Mouse (Mus musculus) heart, postnatal 36 days (tissue): ENCODE data around the gene Slc12a7. TPM values are rescaled to one million over a fixed set of nuclear protein-coding genes. Genes with fewer than 3 reads are reported as not detected.

ENCODE experiments used
- total RNA-seq, 2 experiments: library from RNA; stranded (reverse); gene quantifications; 2 replicates each; pipeline ENCODE4 v1.2.3; 2021

The Slc12a7 gene
- total RNA-seq, 2 experiments from 2014 or later, result 163 to 167 TPM

Other genes starting within 250 kb of the Slc12a7 start
- not detected for gene Slc6a3, start 196.3 kb upstream of the Slc12a7 start, total RNA-seq
- 10 to 100 TPM; 56.7 to 65.2 TPM for gene Clptm1l, start 129.1 kb upstream of the Slc12a7 start, total RNA-seq
- gene Tert, start 106.2 kb upstream of the Slc12a7 start, total RNA-seq, result not detected
- gene Slc6a18, start 55.1 kb upstream of the Slc12a7 start, total RNA-seq, result not detected
- gene Slc6a19, start 28.2 kb upstream of the Slc12a7 start, total RNA-seq, result not detected
- gene Nkd2, start 114.5 kb downstream of the Slc12a7 start, total RNA-seq, result under 1 TPM; 0.70 to 0.78 TPM
- gene Trip13, start 204.7 kb downstream of the Slc12a7 start, total RNA-seq, result under 1 TPM; 0.33 to 0.68 TPM
- gene Brd9, start 204.7 kb downstream of the Slc12a7 start, total RNA-seq, result 10 to 100 TPM; 20.6 to 23.6 TPM
- gene Zdhhc11, start 230.8 kb downstream of the Slc12a7 start, total RNA-seq, result not detected